Mouse (Mus musculus): Measurements from ENCODE around the gene Kptn.
A peak's percentile ranks its signal among the peaks of the same experiment; 100 is the strongest.

Kptn gene

GRCm38 (mm10) chr7:16161302-16161701 lies 41.6 kb downstream of the Kptn start:
- no peak for DNase-seq (ENCODE audit: low read depth, low spot score)

- DNase-seq (ENCODE audit: low read depth, low spot score), result no peak
Measured at GRCm38 (mm10) chr7:16162036-16162435, 42.3 kb downstream of the Kptn start.

GRCm38 (mm10) chr7:16172141-16172581 lies 52.5 kb downstream of the Kptn start:
- no peak for DNase-seq (ENCODE audit: low read depth, low spot score)

GRCm38 (mm10) chr7:16172586-16173140 lies 53.0 kb downstream of the Kptn start:
- DNase-seq (ENCODE audit: low read depth, low spot score), result no peak

GRCm38 (mm10) chr7:16173146-16173545 lies 53.5 kb downstream of the Kptn start:
- no peak for DNase-seq (ENCODE audit: low read depth, low spot score)

- peak; percentile 64 for DNase-seq (ENCODE audit: low read depth, low spot score)
Measured at GRCm38 (mm10) chr7:16174597-16175541, 55.2 kb downstream of the Kptn start, which contains the start of gene Meis3. Meis3 (plus strand) TSS chr7:16175090.

GRCm38 (mm10) chr7:16175542-16175931 lies 55.8 kb downstream of the Kptn start:
- DNase-seq (ENCODE audit: low read depth, low spot score), result no peak
